Mouse (Mus musculus): ENCODE measurements around the gene Eml4. TPM values are rescaled to one million over a fixed set of nuclear protein-coding genes. Genes with fewer than 3 reads are reported as not detected.

Eml4 gene
- 30.5 and 31.1 TPM in 2 replicates for polyA plus RNA-seq (2015; fragmentation: Nextera tagmentation; extraction: Ambion mirVana)

GRCm38 (mm10) chr17:83350379-83351091, at the start of gene Eml4:
Eml4 (plus strand) TSS chr17:83350931.
- Histone ChIP-seq H3K27ac (peak within 1 kb of the TSS; percentile 84), H3K36me3 (no peaks in the 10 kb centered on the region), H3K9me3 (no peaks in the 10 kb centered on the region), H3K4me3 (replicated peaks) (peak within 1 kb of the TSS; percentile 87), H3K4me2 (peak within 1 kb of the TSS; percentile 65), H3K27me3 (replicated peaks) (no peaks in the 10 kb centered on the region), H3K9ac (peak within 1 kb of the TSS; percentile 93), H3K4me1 (peaks cover 11% of the 10 kb centered on the region)
- 3% methylated on average over 39 of the region's 62 CpGs for WGBS
- peak; percentile 95 for ATAC-seq (ENCODE audit: insufficient read depth, low FRiP score, low read depth)

- Histone ChIP-seq H3K4me3 (replicated peaks) (no peak overlapping the region), H3K9ac (no peak overlapping the region), H3K27ac (no peak overlapping the region), H3K4me2 (no peak overlapping the region), H3K9me3 (no peaks in the 10 kb centered on the region), H3K4me1 (no peaks in the 10 kb centered on the region), H3K27me3 (replicated peaks) (no peaks in the 10 kb centered on the region), H3K36me3 (no peaks in the 10 kb centered on the region)
- 73% methylated on average over 5 of the region's 5 CpGs for WGBS
- ATAC-seq (ENCODE audit: insufficient read depth, low FRiP score, low read depth): no peak
These were observed 49.3 kb upstream of the Eml4 start for GRCm38 (mm10) chr17:83301433-83301832.

GRCm38 (mm10) chr17:83304089-83304822, 46.5 kb upstream of the Eml4 start:
- no peak overlapping the region for H3K9ac ChIP-seq
- H3K27ac ChIP-seq: no peak overlapping the region
- 0 out of 2 replicates have a peak, but pooled peaks cover 9% of the 10 kb centered on the region for H3K4me1 ChIP-seq
- H3K4me2 ChIP-seq: no peak overlapping the region
- no peak for ATAC-seq (ENCODE audit: insufficient read depth, low FRiP score, low read depth)
- H3K36me3 ChIP-seq: no peaks in the 10 kb centered on the region
- no peaks in the 10 kb centered on the region for H3K9me3 ChIP-seq
- no peaks in the 10 kb centered on the region for H3K27me3 ChIP-seq (replicated peaks)
- H3K4me3 ChIP-seq (replicated peaks): no peak overlapping the region
- WGBS: 80% methylated on average over 7 of the region's 7 CpGs

- Histone ChIP-seq H3K27ac (peak overlapping the region; percentile 81), H3K4me1 (peaks cover 9% of the 10 kb centered on the region; the same call in 1 of the 2 replicates), H3K9me3 (no peaks in the 10 kb centered on the region), H3K4me3 (replicated peaks) (no peak overlapping the region), H3K27me3 (replicated peaks) (no peaks in the 10 kb centered on the region), H3K9ac (no peak overlapping the region), H3K4me2 (no peak overlapping the region; the same call in 1 of the 2 replicates), H3K36me3 (no peaks in the 10 kb centered on the region)
- 59% methylated on average over 12 of the region's 12 CpGs for WGBS
- ATAC-seq (ENCODE audit: insufficient read depth, low FRiP score, low read depth): 0 out of 2 replicates have a peak, but pooled peaks have one; percentile 66
These were observed 43.6 kb upstream of the Eml4 start for GRCm38 (mm10) chr17:83306964-83307640.

GRCm38 (mm10) chr17:83307641-83308296, 43.0 kb upstream of the Eml4 start:
- Histone ChIP-seq H3K27me3 (replicated peaks) (no peaks in the 10 kb centered on the region), H3K4me3 (replicated peaks) (no peak overlapping the region), H3K27ac (peak overlapping the region; percentile 81), H3K36me3 (no peaks in the 10 kb centered on the region), H3K4me2 (no peak overlapping the region), H3K9me3 (no peaks in the 10 kb centered on the region), H3K4me1 (peaks cover 16% of the 10 kb centered on the region; the same call in 1 of the 2 replicates), H3K9ac (no peak overlapping the region)
- ATAC-seq (ENCODE audit: insufficient read depth, low FRiP score, low read depth): peak; percentile 11; the same call in 1 of the 2 replicates
- WGBS: 52% methylated on average over 11 of the region's 11 CpGs

- Histone ChIP-seq H3K27me3 (replicated peaks) (no peaks in the 10 kb centered on the region), H3K9ac (no peak overlapping the region), H3K4me2 (no peak overlapping the region), H3K4me1 (peaks cover 17% of the 10 kb centered on the region; the same call in 1 of the 2 replicates), H3K36me3 (no peaks in the 10 kb centered on the region), H3K27ac (peak overlapping the region; percentile 81), H3K9me3 (no peaks in the 10 kb centered on the region), H3K4me3 (replicated peaks) (no peak overlapping the region)
- WGBS: 61% methylated on average over 4 of the region's 4 CpGs
- peak; percentile 34; the same call in 1 of the 2 replicates for ATAC-seq (ENCODE audit: insufficient read depth, low FRiP score, low read depth)
These were observed 42.3 kb upstream of the Eml4 start for GRCm38 (mm10) chr17:83308451-83308850.

GRCm38 (mm10) chr17:83309243-83309642, 41.5 kb upstream of the Eml4 start:
- H3K27ac ChIP-seq: peak overlapping the region; percentile 81

GRCm38 (mm10) chr17:83311806-83312205, 38.9 kb upstream of the Eml4 start:
- 68% methylated on average over 5 of the region's 5 CpGs for WGBS
- H3K27me3 ChIP-seq (replicated peaks): no peaks in the 10 kb centered on the region
- ATAC-seq (ENCODE audit: insufficient read depth, low FRiP score, low read depth): no peak
- no peak overlapping the region; the same call in 1 of the 2 replicates for H3K4me2 ChIP-seq
- H3K4me3 ChIP-seq (replicated peaks): no peak overlapping the region
- H3K9me3 ChIP-seq: no peaks in the 10 kb centered on the region
- no peaks in the 10 kb centered on the region for H3K36me3 ChIP-seq
- H3K9ac ChIP-seq: no peak overlapping the region
- H3K4me1 ChIP-seq: peaks cover 17% of the 10 kb centered on the region; the same call in 1 of the 2 replicates
- peak overlapping the region; percentile 87; the same call in 1 of the 2 replicates for H3K27ac ChIP-seq

More at GRCm38 (mm10) chr17:83309243-83309642, 41.5 kb upstream of the Eml4 start:
- ATAC-seq (ENCODE audit: insufficient read depth, low FRiP score, low read depth): no peak
- WGBS: 34% methylated on average over 1 of the region's 1 CpGs
- Histone ChIP-seq H3K4me2 (no peak overlapping the region), H3K9me3 (no peaks in the 10 kb centered on the region), H3K9ac (no peak overlapping the region), H3K4me3 (replicated peaks) (no peak overlapping the region), H3K4me1 (peaks cover 17% of the 10 kb centered on the region; the same call in 1 of the 2 replicates), H3K27me3 (replicated peaks) (no peaks in the 10 kb centered on the region), H3K36me3 (no peaks in the 10 kb centered on the region)

GRCm38 (mm10) chr17:83312244-83312918, 38.4 kb upstream of the Eml4 start:
- peak; percentile 31; the same call in 1 of the 2 replicates for ATAC-seq (ENCODE audit: insufficient read depth, low FRiP score, low read depth)
- peak overlapping the region; percentile 42 for H3K4me2 ChIP-seq
- H3K4me3 ChIP-seq (replicated peaks): no peak overlapping the region
- no peaks in the 10 kb centered on the region for H3K27me3 ChIP-seq (replicated peaks)
- 4% methylated on average over 15 of the region's 15 CpGs for WGBS
- H3K27ac ChIP-seq: peak overlapping the region; percentile 87
- peaks cover 14% of the 10 kb centered on the region; the same call in 1 of the 2 replicates for H3K4me1 ChIP-seq
- no peaks in the 10 kb centered on the region for H3K9me3 ChIP-seq
- H3K36me3 ChIP-seq: no peaks in the 10 kb centered on the region
- H3K9ac ChIP-seq: no peak overlapping the region

GRCm38 (mm10) chr17:83313046-83313689, 37.6 kb upstream of the Eml4 start:
- Histone ChIP-seq H3K4me3 (replicated peaks) (no peak overlapping the region), H3K36me3 (no peaks in the 10 kb centered on the region), H3K27ac (no peak overlapping the region; the same call in 1 of the 2 replicates), H3K9me3 (no peaks in the 10 kb centered on the region), H3K4me2 (no peak overlapping the region), H3K27me3 (replicated peaks) (no peaks in the 10 kb centered on the region), H3K9ac (no peak overlapping the region), H3K4me1 (peaks cover 11% of the 10 kb centered on the region; the same call in 1 of the 2 replicates)
- no peak for ATAC-seq (ENCODE audit: insufficient read depth, low FRiP score, low read depth)
- 34% methylated on average over 8 of the region's 8 CpGs for WGBS

All from stomach, embryonic 15.5 days (tissue).